Mouse (Mus musculus): ENCODE measurements around the gene Fchsd2. TPM values are rescaled to one million over a fixed set of nuclear protein-coding genes. Genes with fewer than 3 reads are reported as not detected.
A peak's percentile ranks its signal among the peaks of the same experiment; 100 is the strongest.

The Fchsd2 gene
- polyA plus RNA-seq, 1 experiment from 2014 or later: 20.4 TPM

DNA sequence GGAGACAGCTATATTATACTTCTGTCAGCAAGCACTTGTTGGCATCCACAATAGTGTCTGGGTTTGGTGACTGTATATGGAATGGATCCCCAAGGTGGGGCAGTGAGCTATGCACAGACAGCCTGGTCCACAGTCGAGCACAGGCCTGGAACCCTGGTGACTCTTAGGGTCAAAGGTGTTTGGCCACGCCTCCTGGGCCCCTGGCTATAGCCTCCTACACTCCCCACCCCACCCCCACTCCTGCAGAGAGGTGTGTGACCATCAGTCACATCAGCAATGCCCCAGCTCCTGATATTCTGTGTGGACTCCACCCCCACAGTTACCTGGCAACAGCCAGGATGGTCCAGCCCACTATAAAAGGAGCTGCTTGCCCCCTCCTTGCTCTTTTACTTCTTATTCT, 73.9 kb downstream of the Fchsd2 start:
- ATAC-seq (replicated peaks; ENCODE audit: insufficient number of reproducible peaks, low FRiP score, low TSS enrichment): no peak
- 59% methylated on average over 2 of the region's 2 CpGs for WGBS (ENCODE audit: insufficient replicate concordance)
- H3K4me3 ChIP-seq (ENCODE audit: low read depth, low read length): no peak overlapping the region
- H3K4me1 ChIP-seq (ENCODE audit: control insufficient read depth, insufficient read depth, low read length): peaks cover 7% of the 10 kb centered on the region; the same call in 1 of the 2 replicates
- H3K27ac ChIP-seq (ENCODE audit: low read depth, low read length): no peak overlapping the region
- H3K36me3 ChIP-seq (ENCODE audit: control insufficient read depth, insufficient read depth, low read length): no peaks in the 10 kb centered on the region
- no peak overlapping the region for H3K4me2 ChIP-seq
- H3K9ac ChIP-seq (ENCODE audit: low read depth, low read length): no peak overlapping the region
- H3K27me3 ChIP-seq (ENCODE audit: control insufficient read depth, insufficient read depth, low read length): no peaks in the 10 kb centered on the region
- H3K9me3 ChIP-seq (replicated peaks; ENCODE audit: control insufficient read depth, low read length): no peaks in the 10 kb centered on the region

DNA sequence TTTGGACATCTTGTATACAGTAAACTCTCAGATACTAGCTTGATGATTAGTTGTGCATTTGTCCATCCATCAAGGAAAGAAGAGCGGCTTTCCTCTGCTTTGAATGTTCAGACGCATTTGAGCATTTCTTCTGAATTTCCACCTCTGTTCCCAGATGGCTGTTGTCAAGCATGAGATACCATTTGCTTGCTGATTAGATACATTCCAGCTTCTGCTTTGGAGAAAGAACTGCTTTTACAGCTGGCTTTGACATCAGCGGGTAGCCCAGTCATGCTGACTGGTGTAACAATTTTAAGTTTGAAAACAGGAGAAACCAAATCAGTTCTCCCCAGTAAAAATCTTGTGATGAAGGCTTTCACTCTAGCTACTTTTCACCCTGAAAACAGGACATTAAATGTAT, 77.8 kb downstream of the Fchsd2 start:
- no peak overlapping the region for H3K4me3 ChIP-seq (ENCODE audit: low read depth, low read length)
- H3K27ac ChIP-seq (ENCODE audit: low read depth, low read length): no peak overlapping the region
- no peaks in the 10 kb centered on the region for H3K27me3 ChIP-seq (ENCODE audit: control insufficient read depth, insufficient read depth, low read length)
- H3K4me1 ChIP-seq (ENCODE audit: control insufficient read depth, insufficient read depth, low read length): peaks cover 7% of the 10 kb centered on the region; the same call in 1 of the 2 replicates
- H3K4me2 ChIP-seq: no peak overlapping the region
- H3K9me3 ChIP-seq (replicated peaks; ENCODE audit: control insufficient read depth, low read length): no peaks in the 10 kb centered on the region
- 15% methylated on average over 3 of the region's 3 CpGs for WGBS (ENCODE audit: insufficient replicate concordance)
- H3K9ac ChIP-seq (ENCODE audit: low read depth, low read length): no peak overlapping the region
- no peak for ATAC-seq (replicated peaks; ENCODE audit: insufficient number of reproducible peaks, low FRiP score, low TSS enrichment)
- H3K36me3 ChIP-seq (ENCODE audit: control insufficient read depth, insufficient read depth, low read length): no peaks in the 10 kb centered on the region

DNA sequence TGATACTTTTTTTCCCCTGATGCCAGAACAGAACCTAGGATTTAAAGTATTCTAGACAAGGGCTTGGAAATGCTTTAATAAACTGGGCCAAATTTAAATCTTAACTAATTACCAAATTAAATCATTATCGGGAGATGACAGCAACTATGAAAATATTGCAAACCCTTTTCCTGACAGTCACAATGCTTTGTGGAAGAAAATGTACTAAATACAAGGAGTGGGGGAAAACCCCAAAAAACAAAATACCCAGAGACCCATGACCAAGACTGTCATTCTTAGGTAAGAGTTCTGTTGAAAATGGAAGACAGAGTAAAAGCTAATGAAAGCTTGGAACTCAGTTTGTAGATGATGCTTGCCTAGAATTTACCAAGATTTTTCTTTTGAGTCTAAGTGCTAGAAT, 78.3 kb downstream of the Fchsd2 start:
- H3K4me1 ChIP-seq (ENCODE audit: control insufficient read depth, insufficient read depth, low read length): peaks cover 7% of the 10 kb centered on the region; the same call in 1 of the 2 replicates
- ATAC-seq (replicated peaks; ENCODE audit: insufficient number of reproducible peaks, low FRiP score, low TSS enrichment): no peak
- no peak overlapping the region for H3K9ac ChIP-seq (ENCODE audit: low read depth, low read length)
- no peak overlapping the region for H3K27ac ChIP-seq (ENCODE audit: low read depth, low read length)
- no peak overlapping the region for H3K4me2 ChIP-seq
- H3K36me3 ChIP-seq (ENCODE audit: control insufficient read depth, insufficient read depth, low read length): no peaks in the 10 kb centered on the region
- H3K27me3 ChIP-seq (ENCODE audit: control insufficient read depth, insufficient read depth, low read length): no peaks in the 10 kb centered on the region
- no peak overlapping the region for H3K4me3 ChIP-seq (ENCODE audit: low read depth, low read length)
- no peaks in the 10 kb centered on the region for H3K9me3 ChIP-seq (replicated peaks; ENCODE audit: control insufficient read depth, low read length)
- WGBS (ENCODE audit: insufficient replicate concordance): 85% methylated on average over 1 of the region's 1 CpGs

DNA sequence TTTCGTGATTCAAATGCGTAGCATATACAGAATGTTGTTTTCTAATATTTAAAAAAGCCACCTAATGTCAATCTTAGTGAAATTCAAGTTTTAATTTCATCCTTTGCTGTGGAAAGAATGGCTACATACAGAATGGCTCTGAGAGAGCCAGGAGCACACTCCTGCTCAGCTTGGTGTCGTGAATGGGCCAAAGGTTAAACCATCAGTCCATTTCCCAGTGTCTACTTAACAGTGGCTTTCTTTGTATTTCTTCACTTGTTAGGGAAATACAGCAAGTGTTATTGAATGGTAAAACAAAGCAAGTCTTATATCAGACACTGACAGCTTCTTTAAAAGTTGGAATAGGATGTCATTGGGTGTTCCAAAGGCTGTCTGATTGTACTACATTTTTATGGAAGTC, 80.7 kb downstream of the Fchsd2 start:
- no peaks in the 10 kb centered on the region for H3K27me3 ChIP-seq (ENCODE audit: control insufficient read depth, insufficient read depth, low read length)
- H3K27ac ChIP-seq (ENCODE audit: low read depth, low read length): no peak overlapping the region
- H3K4me1 ChIP-seq (ENCODE audit: control insufficient read depth, insufficient read depth, low read length): peaks cover 4% of the 10 kb centered on the region; the same call in 1 of the 2 replicates
- H3K9me3 ChIP-seq (replicated peaks; ENCODE audit: control insufficient read depth, low read length): no peaks in the 10 kb centered on the region
- WGBS (ENCODE audit: insufficient replicate concordance): 86% methylated on average over 3 of the region's 3 CpGs
- H3K4me3 ChIP-seq (ENCODE audit: low read depth, low read length): no peak overlapping the region
- ATAC-seq (replicated peaks; ENCODE audit: insufficient number of reproducible peaks, low FRiP score, low TSS enrichment): no peak
- no peak overlapping the region for H3K4me2 ChIP-seq
- no peak overlapping the region for H3K9ac ChIP-seq (ENCODE audit: low read depth, low read length)
- H3K36me3 ChIP-seq (ENCODE audit: control insufficient read depth, insufficient read depth, low read length): no peaks in the 10 kb centered on the region

DNA sequence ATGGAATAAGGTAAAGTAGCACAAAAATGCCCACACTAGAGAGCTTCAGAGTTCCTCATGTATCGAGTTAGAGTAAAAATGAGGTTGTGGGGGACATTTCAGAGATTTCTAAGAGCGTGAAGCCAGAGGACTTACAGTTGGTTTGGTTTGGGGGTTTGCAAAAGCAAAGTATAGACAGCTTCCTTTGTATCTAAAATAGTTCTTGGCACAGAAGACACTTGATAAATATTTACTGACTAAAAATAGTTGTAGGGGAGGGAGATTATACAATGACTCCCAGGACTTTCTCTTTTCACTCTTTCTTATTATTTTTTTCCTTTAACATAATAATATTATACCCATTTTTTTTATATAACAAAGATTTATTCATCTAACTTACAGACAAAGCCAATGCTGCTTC, 86.1 kb downstream of the Fchsd2 start:
- H3K9ac ChIP-seq (ENCODE audit: low read depth, low read length): no peak overlapping the region

DNA sequence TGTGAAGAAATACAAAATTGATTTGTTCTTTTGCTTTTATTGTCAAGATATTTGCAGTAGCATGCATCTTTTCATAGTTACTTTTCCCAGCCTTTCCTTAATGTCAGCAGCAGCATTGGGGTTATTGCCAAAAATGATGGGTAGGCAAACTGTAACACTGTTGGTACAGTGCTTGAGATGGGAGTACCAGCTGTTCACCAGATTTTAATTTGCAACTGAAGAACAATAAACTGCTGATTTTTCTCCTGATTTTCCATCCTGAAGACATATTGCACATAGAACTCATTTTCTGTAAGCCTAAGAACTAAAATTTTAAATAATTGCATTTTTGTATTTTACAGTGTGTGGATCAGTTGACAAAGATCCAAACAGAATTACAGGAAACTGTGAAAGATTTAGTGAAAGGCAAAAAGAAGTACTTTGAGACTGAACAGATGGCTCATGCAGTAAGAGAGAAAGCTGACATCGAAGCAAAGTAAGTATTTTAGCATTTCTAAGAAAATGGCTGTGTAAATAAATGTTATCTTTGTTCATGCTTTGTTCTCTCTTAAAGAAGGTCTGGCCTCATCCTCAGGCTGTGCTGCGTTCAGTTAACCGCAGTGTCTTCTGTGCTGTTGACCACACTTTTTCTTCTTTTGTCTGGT, 98.8 kb downstream of the Fchsd2 start:
- Histone ChIP-seq H3K9ac (ENCODE audit: low read depth, low read length) (no peak overlapping the region), H3K4me2 (no peak overlapping the region), H3K36me3 (ENCODE audit: control insufficient read depth, insufficient read depth, low read length) (no peaks in the 10 kb centered on the region), H3K4me3 (ENCODE audit: low read depth, low read length) (no peak overlapping the region), H3K27me3 (ENCODE audit: control insufficient read depth, insufficient read depth, low read length) (no peaks in the 10 kb centered on the region), H3K27ac (ENCODE audit: low read depth, low read length) (no peak overlapping the region), H3K9me3 (replicated peaks; ENCODE audit: control insufficient read depth, low read length) (no peaks in the 10 kb centered on the region), H3K4me1 (ENCODE audit: control insufficient read depth, insufficient read depth, low read length) (no peaks in the 10 kb centered on the region)
- no peak for ATAC-seq (replicated peaks; ENCODE audit: insufficient number of reproducible peaks, low FRiP score, low TSS enrichment)
- WGBS (ENCODE audit: insufficient replicate concordance): 80% methylated on average over 3 of the region's 3 CpGs

More for the DNA sequence above, 86.1 kb downstream of the Fchsd2 start:
- Histone ChIP-seq H3K4me2 (no peak overlapping the region), H3K9me3 (replicated peaks; ENCODE audit: control insufficient read depth, low read length) (no peaks in the 10 kb centered on the region), H3K27ac (ENCODE audit: low read depth, low read length) (0 out of 2 replicates have a peak overlapping the region, but pooled peaks have one; percentile 0), H3K4me1 (ENCODE audit: control insufficient read depth, insufficient read depth, low read length) (0 out of 2 replicates have a peak, but pooled peaks cover 3% of the 10 kb centered on the region), H3K36me3 (ENCODE audit: control insufficient read depth, insufficient read depth, low read length) (no peaks in the 10 kb centered on the region), H3K4me3 (ENCODE audit: low read depth, low read length) (no peak overlapping the region), H3K27me3 (ENCODE audit: control insufficient read depth, insufficient read depth, low read length) (no peaks in the 10 kb centered on the region)
- 75% methylated on average over 2 of the region's 2 CpGs for WGBS (ENCODE audit: insufficient replicate concordance)
- ATAC-seq (replicated peaks; ENCODE audit: insufficient number of reproducible peaks, low FRiP score, low TSS enrichment): no peak

DNA sequence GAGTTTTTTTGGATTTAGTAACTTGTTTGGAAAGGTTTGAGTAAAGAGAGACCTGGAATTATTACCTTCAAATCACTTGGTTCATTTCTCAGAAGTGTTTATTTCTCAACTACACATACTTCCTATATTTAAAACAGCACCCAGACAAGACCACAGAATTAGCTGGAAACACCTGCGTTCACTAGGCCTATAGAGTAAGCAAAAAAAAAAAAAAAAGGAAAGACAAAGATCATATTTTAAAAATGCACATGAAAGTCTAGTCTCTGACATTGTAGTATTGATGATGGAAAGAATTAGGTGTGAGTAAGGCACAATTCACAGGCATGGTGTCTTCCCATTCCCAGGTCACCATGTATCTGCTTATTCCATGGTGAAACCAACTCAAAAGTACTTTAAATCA, 118.2 kb downstream of the Fchsd2 start:
- H3K9me3 ChIP-seq (replicated peaks; ENCODE audit: control insufficient read depth, low read length): no peaks in the 10 kb centered on the region

DNA sequence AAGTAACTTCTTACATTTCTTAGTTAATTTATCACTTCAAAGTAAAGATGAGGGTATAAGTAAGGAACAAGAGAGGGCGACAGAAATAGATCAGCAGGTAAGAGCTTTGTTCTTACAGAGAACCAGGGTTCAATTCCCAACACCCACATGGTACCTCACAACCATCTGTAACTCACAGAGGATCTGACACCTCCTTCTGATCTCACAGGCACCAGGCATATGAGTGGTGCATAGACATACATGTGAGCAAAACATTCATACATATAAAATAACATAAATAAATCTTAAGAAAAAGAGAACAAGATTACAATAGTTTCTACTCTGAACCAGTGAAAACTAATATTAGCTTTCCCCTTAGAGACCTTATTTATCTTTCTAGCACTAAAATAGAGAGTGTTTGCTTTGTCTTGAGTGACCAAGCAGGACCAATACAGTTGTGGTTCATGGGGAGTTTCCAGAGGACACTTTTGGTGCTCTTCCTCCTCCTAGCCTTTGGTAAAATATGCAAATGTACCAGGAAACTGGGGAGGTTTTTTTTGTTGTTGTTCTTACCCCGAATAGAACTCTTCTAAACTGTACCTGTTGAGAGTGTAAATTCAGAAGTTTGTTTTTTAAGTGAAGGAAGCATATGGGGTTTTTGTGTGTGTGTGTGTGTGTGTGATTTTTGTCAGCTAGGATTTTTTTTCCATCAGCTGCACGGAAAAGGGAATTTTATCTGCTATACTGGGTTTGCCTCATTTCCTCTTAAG, 121.0 kb downstream of the Fchsd2 start:
- Histone ChIP-seq H3K36me3 (ENCODE audit: control insufficient read depth, insufficient read depth, low read length) (no peaks in the 10 kb centered on the region), H3K27me3 (ENCODE audit: control insufficient read depth, insufficient read depth, low read length) (no peaks in the 10 kb centered on the region), H3K9ac (ENCODE audit: low read depth, low read length) (no peak overlapping the region), H3K4me3 (ENCODE audit: low read depth, low read length) (no peak overlapping the region), H3K4me2 (no peak overlapping the region), H3K9me3 (replicated peaks; ENCODE audit: control insufficient read depth, low read length) (no peaks in the 10 kb centered on the region), H3K27ac (ENCODE audit: low read depth, low read length) (no peak overlapping the region), H3K4me1 (ENCODE audit: control insufficient read depth, insufficient read depth, low read length) (no peaks in the 10 kb centered on the region)
- no peak for ATAC-seq (replicated peaks; ENCODE audit: insufficient number of reproducible peaks, low FRiP score, low TSS enrichment)
- 59% methylated on average over 3 of the region's 3 CpGs for WGBS (ENCODE audit: insufficient replicate concordance)

More for the DNA sequence above, 118.2 kb downstream of the Fchsd2 start:
- no peak for ATAC-seq (replicated peaks; ENCODE audit: insufficient number of reproducible peaks, low FRiP score, low TSS enrichment)
- H3K27ac ChIP-seq (ENCODE audit: low read depth, low read length): no peak overlapping the region
- H3K4me1 ChIP-seq (ENCODE audit: control insufficient read depth, insufficient read depth, low read length): no peaks in the 10 kb centered on the region
- no peak overlapping the region for H3K9ac ChIP-seq (ENCODE audit: low read depth, low read length)
- WGBS (ENCODE audit: insufficient replicate concordance): 89% methylated on average over 1 of the region's 1 CpGs
- H3K27me3 ChIP-seq (ENCODE audit: control insufficient read depth, insufficient read depth, low read length): no peaks in the 10 kb centered on the region
- H3K4me2 ChIP-seq: no peak overlapping the region
- no peaks in the 10 kb centered on the region for H3K36me3 ChIP-seq (ENCODE audit: control insufficient read depth, insufficient read depth, low read length)
- H3K4me3 ChIP-seq (ENCODE audit: low read depth, low read length): no peak overlapping the region

All from heart, embryonic 11.5 days (tissue).